Mouse (Mus musculus): ENCODE data around the gene Vmn2r10.
"Not testable (repeated sequence)": the region's sequence is repeated elsewhere in the genome, so short reads cannot be mapped to it uniquely, and the experiment has no call there.

Vmn2r10 gene

GRCm38 (mm10) chr5:109006427-109006826, at the start of gene Vmn2r10:
TSS of gene Vmn2r10 (minus strand) at chr5:109006527.
- not testable (repeated sequence) for DNase-seq (ENCODE audit: low spot score in 2 of 2)

- DNase-seq (ENCODE audit: low spot score in 2 of 2) = no peak
Observed at GRCm38 (mm10) chr5:109055286-109055685, 49.0 kb upstream of the Vmn2r10 start.

- DNase-seq (ENCODE audit: low spot score in 2 of 2) = no peak
Observed at GRCm38 (mm10) chr5:109032591-109032990, 26.3 kb upstream of the Vmn2r10 start.

- DNase-seq (ENCODE audit: low spot score in 2 of 2) = no peak
Observed at GRCm38 (mm10) chr5:108988924-108989323, 17.4 kb downstream of the Vmn2r10 start.

Data from spleen, postnatal 4 days (tissue).